3 mouse cellular contexts compared by ENCODE assay signal in genomic region chr7:4530166-4530565, GRCm38 (mm10).
DNase-seq lines count a peak whose midpoint lies in the region.

No protein-coding gene starts in this region.

- DNase-seq in ES-CJ7 (ENCODE audit: low read depth, low spot score) (peak; percentile 71), R1 (ENCODE audit: low read depth, low spot score) (peak; percentile 30), ZHBTc4 (ENCODE audit: low read depth, low spot score) (peak; percentile 86)

Comparison
In these comparisons a context has a peak if more than half of its experiments do, and no peak if none do; other contexts are left out.
1. DNase-seq: peak in every context shown above with its lines; median percentile 86 in ZHBTc4; 71 in ES-CJ7; 30 in R1.